Mouse (Mus musculus) hindlimb bud, embryonic 11.5 days (tissue): ENCODE data around the gene Tbca.

ENCODE experiments used
- DNase-seq: peaks from one replicate; pipeline ENCODE4 v3.0.0-alpha.2; 2012; ENCODE audit warnings: low read depth, low spot score; ENCODE audit errors: extremely low spot score

The Tbca gene

GRCm38 (mm10) chr13:94877211-94877590 lies 88.5 kb downstream of the Tbca start:
- DNase-seq = no peak

GRCm38 (mm10) chr13:94877991-94878745 lies 89.5 kb downstream of the Tbca start:
- DNase-seq = no peak

GRCm38 (mm10) chr13:94881201-94881600 lies 92.5 kb downstream of the Tbca start:
- no peak for DNase-seq

GRCm38 (mm10) chr13:94882221-94882620 lies 93.5 kb downstream of the Tbca start:
- no peak for DNase-seq

DNA sequence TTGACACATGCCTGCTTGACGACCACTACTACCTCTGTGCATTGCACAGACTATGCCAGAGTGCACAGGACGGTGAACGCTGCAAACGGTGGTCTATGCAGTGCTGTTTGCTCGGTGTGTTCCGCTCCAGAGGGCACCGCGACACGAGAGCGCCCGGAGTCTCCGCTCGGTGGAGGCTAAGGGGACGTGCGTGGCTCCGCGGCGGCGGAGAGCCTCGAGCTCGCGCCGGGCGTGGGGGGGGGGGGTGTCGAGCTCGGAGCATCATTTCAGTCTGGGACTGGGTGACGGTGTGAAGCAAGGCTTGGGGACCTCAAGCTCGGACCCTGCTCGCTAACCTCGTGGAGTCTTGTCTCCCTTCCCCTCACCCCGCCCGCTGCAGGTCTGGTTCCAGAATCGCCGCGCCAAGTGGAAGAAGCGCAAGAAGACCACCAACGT lies 94.0 kb downstream of the Tbca start:
- no peak for DNase-seq

DNA sequence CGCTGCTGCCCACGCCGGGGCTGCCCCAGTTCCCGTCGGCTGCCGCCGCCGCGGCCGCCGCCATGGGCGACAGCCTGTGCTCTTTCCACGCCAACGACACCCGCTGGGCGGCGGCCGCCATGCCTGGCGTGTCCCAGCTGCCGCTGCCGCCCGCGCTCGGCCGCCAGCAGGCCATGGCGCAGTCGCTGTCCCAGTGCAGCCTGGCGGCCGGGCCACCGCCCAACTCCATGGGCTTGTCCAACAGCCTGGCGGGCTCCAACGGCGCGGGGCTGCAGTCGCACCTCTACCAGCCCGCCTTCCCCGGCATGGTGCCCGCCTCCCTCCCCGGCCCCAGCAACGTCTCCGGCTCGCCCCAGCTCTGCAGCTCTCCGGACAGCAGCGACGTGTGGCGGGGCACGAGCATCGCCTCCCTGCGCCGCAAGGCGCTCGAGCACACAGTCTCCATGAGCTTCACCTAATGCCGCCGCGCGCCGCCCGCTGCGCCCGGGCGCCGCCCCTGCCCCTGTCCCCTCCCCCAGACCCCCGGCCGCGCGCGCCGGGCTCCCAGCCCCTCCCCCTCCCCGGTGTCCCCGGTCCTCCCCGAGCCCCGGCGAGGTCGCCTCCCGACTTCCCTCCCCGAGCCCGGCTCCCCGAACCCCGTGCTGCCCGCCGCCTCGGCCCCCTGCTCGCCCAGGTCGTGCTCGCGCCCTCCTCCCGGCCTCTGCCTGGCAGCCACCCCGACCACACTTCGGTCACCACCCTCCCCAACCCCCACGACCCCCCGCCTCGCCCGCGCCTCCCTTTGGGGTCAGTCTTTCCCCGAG lies 94.7 kb downstream of the Tbca start:
- no peak for DNase-seq

GRCm38 (mm10) chr13:94883966-94884960 lies 95.6 kb downstream of the Tbca start:
- no peak for DNase-seq

DNA sequence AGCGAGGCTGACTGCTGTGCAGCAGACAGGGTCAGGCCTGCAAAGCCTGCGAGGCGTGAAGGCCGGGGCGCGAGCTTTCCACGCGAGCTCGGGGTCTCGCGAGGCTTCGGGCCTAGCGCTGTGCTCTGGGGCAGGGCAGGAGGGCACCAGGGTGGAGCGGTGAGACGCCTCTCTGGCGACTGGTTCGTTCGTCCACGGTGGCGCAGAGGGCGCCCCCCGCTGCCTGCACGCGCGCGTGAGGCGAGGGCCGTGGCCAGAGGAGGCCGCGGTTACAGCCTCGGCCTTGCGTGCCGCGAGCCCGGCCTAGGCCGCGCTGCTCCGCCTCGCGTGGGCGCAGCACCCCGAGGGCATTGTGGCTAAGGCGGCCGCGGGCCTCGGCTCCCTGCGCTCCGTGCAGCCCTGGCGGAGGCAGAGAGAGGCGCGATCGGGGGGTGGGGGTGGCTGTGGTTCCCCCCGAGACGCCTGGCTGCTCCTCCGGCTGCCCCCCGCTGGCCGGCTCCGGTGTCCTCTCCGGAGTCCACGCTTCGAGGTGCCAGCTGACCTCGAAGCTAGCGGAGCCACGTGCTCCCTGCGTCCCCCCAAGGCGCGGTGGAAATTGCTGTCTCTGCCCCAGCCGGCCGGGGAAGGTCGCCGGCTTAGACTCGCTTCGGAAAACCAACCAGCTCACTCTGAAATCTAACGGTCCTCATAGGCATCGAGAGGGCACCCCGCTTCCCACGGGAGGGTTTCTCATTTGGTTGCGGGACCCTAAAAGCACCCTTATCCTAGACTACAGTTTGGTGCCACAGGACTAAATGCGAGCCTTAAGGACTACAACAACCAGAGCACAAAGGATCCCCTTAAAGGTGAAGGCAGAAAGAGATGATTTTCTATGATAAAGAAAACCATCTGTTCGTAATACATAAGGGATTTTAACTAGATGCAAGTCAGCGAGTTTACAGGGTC lies 96.9 kb downstream of the Tbca start:
- DNase-seq = no peak
